Mouse (Mus musculus) left cerebral cortex, postnatal 36 days (tissue): ENCODE results near the gene a. TPM values are rescaled to one million over a fixed set of nuclear protein-coding genes. Genes with fewer than 3 reads are reported as not detected.
A peak's percentile ranks its signal among the peaks of the same experiment; 100 is the strongest.
"Not testable (repeated sequence)": the region's sequence is repeated elsewhere in the genome, so short reads cannot be mapped to it uniquely, and the experiment has no call there.

Experiments used
- DNase-seq, 2 experiments: peaks; one replicate each; pipeline ENCODE4 v3.0.0; 2021 to 2022; ENCODE audit warnings: low spot score in 2 of 2, mixed read lengths in 1 of 2
- intact Hi-C: fragments of 180-260 bp; cut with DNase I; formaldehyde crosslinking; loops from one replicate; pipeline ENCODE4 v1.15.1; 2025
- total RNA-seq, 2 experiments: library from RNA; stranded (reverse); gene quantifications; 2 replicates each; pipeline ENCODE4 v1.2.3; 2021

a gene
- total RNA-seq, 2 experiments from 2014 or later, result not detected

GRCm38 (mm10) chr2:154826054-154826538, 34.9 kb downstream of the a start:
- no peak for DNase-seq
- intact Hi-C loops, result no loop called here

- intact Hi-C loops, result no loop called here
- no peak for DNase-seq
These were observed 36.3 kb downstream of the a start for GRCm38 (mm10) chr2:154827521-154827920.

- intact Hi-C loops, result no loop called here
- no peak for DNase-seq
These were observed 41.3 kb downstream of the a start for GRCm38 (mm10) chr2:154832471-154832870.

- intact Hi-C loops, result no loop called here
These were observed 43.1 kb downstream of the a start for GRCm38 (mm10) chr2:154834149-154834865.

GRCm38 (mm10) chr2:154836537-154836936, 45.3 kb downstream of the a start:
- no peak for DNase-seq

More at GRCm38 (mm10) chr2:154834149-154834865, 43.1 kb downstream of the a start:
- no peak for DNase-seq

GRCm38 (mm10) chr2:154848086-154848485, 56.9 kb downstream of the a start:
- no peak for DNase-seq
- intact Hi-C loops, result no loop called here

More at GRCm38 (mm10) chr2:154836537-154836936, 45.3 kb downstream of the a start:
- intact Hi-C loops, result no loop called here

- intact Hi-C loops, result loop anchor here (2.0 kb wide), 2 partner anchors 143 to 153 kb away; no protein-coding TSS in a partner anchor
- peak in 1 of 2 experiments; percentile 47 for DNase-seq
These were observed 64.2 kb downstream of the a start for GRCm38 (mm10) chr2:154855383-154855782.

- intact Hi-C loops, result no loop called here
- no peak for DNase-seq
These were observed 72.5 kb downstream of the a start for GRCm38 (mm10) chr2:154863672-154864071.

- DNase-seq, result no peak
- intact Hi-C loops, result no loop called here
These were observed 74.5 kb downstream of the a start for GRCm38 (mm10) chr2:154865696-154866095.

- no peak for DNase-seq
- intact Hi-C loops, result no loop called here
These were observed 76.9 kb downstream of the a start for GRCm38 (mm10) chr2:154868106-154868505.

GRCm38 (mm10) chr2:154869954-154870641, 78.9 kb downstream of the a start:
- no peak for DNase-seq

GRCm38 (mm10) chr2:154876621-154877020, 85.4 kb downstream of the a start:
- DNase-seq, result no peak
- intact Hi-C loops, result no loop called here

More at GRCm38 (mm10) chr2:154869954-154870641, 78.9 kb downstream of the a start:
- intact Hi-C loops, result no loop called here

- no peak for DNase-seq
- intact Hi-C loops, result loop anchor here (5.0 kb wide), 1 partner anchor 234 kb away; no protein-coding TSS in a partner anchor
These were observed 100.4 kb downstream of the a start for GRCm38 (mm10) chr2:154891585-154891984.

GRCm38 (mm10) chr2:154892201-154893044, 101.2 kb downstream of the a start, which contains the start of gene Eif2s2:
Gene Eif2s2 (minus strand): TSS chr2:154892935.
- intact Hi-C loops, result loop anchor here (5.0 kb wide), 1 partner anchor 235 kb away; no protein-coding TSS in a partner anchor
- peak; percentile 96 to 97 for DNase-seq

- intact Hi-C loops, result loop anchor here (5.0 kb wide), 1 partner anchor 236 kb away; no protein-coding TSS in a partner anchor
- no peak for DNase-seq
These were observed 101.8 kb downstream of the a start for GRCm38 (mm10) chr2:154893045-154893385.

GRCm38 (mm10) chr2:154893548-154893947, 102.3 kb downstream of the a start:
- intact Hi-C loops, result loop anchor here (5.0 kb wide), 1 partner anchor 236 kb away; no protein-coding TSS in a partner anchor
- DNase-seq, result no peak

GRCm38 (mm10) chr2:154899004-154899403, 107.8 kb downstream of the a start:
- intact Hi-C loops, DNase-seq: not testable (repeated sequence)

GRCm38 (mm10) chr2:154899412-154899811, 108.2 kb downstream of the a start:
- intact Hi-C loops, DNase-seq: not testable (repeated sequence)

GRCm38 (mm10) chr2:154902111-154902510, 110.9 kb downstream of the a start:
- intact Hi-C loops, result no loop called here
- DNase-seq, result no peak

- intact Hi-C loops, result no loop called here
- no peak for DNase-seq
These were observed 114.6 kb downstream of the a start for GRCm38 (mm10) chr2:154905796-154906195.
